Mouse (Mus musculus): ENCODE measurements around the gene St3gal6.

- no peak for TF ChIP-seq CTCF (IDR thresholded peaks at IDR 0.05)
- TF ChIP-seq POLR2A (IDR thresholded peaks at IDR 0.05; ENCODE audit: insufficient read depth, low read depth, low read length): peak; percentile 63
- TF ChIP-seq EP300 (IDR thresholded peaks at IDR 0.05; ENCODE audit: insufficient read depth, low read depth, low read length): 0 out of 2 replicates have a peak, but pooled peaks have one; percentile 40
These were observed 791 bp downstream of the St3gal6 start for GRCm38 (mm10) chr16:58523044-58523859.

Measured in heart, adult 2 months (tissue).